Mouse (Mus musculus) lung, embryonic 16.5 days (tissue): ENCODE results near the gene Cabin1. TPM values are rescaled to one million over a fixed set of nuclear protein-coding genes. Genes with fewer than 3 reads are reported as not detected.
A peak's percentile ranks its signal among the peaks of the same experiment; 100 is the strongest.

ENCODE experiments used
- ATAC-seq: fragments of 200-750 bp; cut with Nextera tagmentation; 2 replicates; pipeline ENCODE4 v1.8.0; 2017; ENCODE audit warnings: low read depth, mild to moderate bottlenecking, moderate library complexity
- H3K27ac ChIP-seq: fragments of 300-500 bp; sonication (generic); 2 replicates; pipeline ENCODE4 v1.5.1; 2014; ENCODE audit warnings: mild to moderate bottlenecking, control low read depth, low read length
- H3K27me3 ChIP-seq: fragments of 300-500 bp; sonication (generic); 2 replicates; pipeline ENCODE4 v1.6.1; 2014; ENCODE audit warnings: low read depth, low read length, mixed read lengths; ENCODE audit not compliant: control insufficient read depth, insufficient read depth
- H3K36me3 ChIP-seq: fragments of 300-500 bp; sonication (generic); 2 replicates; pipeline ENCODE4 v1.6.1; 2014; ENCODE audit warnings: low read length; ENCODE audit not compliant: control insufficient read depth, insufficient read depth
- H3K4me1 ChIP-seq: fragments of 300-500 bp; sonication (generic); replicated peaks from 2 replicates; pipeline ENCODE4 v1.6.1; 2014; ENCODE audit warnings: low read length, mixed read lengths; ENCODE audit not compliant: control insufficient read depth, insufficient read depth
- H3K4me2 ChIP-seq: fragments of 300-500 bp; sonication (generic); 2 replicates; pipeline ENCODE4 v1.6.1; 2014; ENCODE audit warnings: low read depth, low read length, control low read depth
- H3K4me3 ChIP-seq: fragments of 300-500 bp; sonication (generic); 2 replicates; pipeline ENCODE4 v1.5.1; 2014; ENCODE audit warnings: mild to moderate bottlenecking, low read length, control low read depth
- H3K9ac ChIP-seq: fragments of 300-500 bp; sonication (generic); 2 replicates; pipeline ENCODE4 v1.6.1; 2014; ENCODE audit warnings: low read length, control low read depth
- H3K9me3 ChIP-seq: fragments of 300-500 bp; sonication (generic); 2 replicates; pipeline ENCODE4 v1.6.1; 2016; ENCODE audit warnings: low read length; ENCODE audit not compliant: control insufficient read depth
- WGBS: fragments of 180-500 bp; shearing (Covaris S2); extraction: QIAGEN DNeasy Blood & Tissue Kit; methylation state at CpG from one replicate; pipeline ENCODE4 v1.1.7; 2014; 5-methylcytosine and 5-hydroxymethylcytosine counted together
- polyA plus RNA-seq: library from polyadenylated mRNA; unstranded; fragments of >200 nt; fragmentation: Nextera tagmentation; extraction: Ambion mirVana; gene quantifications from 2 replicates; pipeline ENCODE4 v1.2.1, GENCODE M21; 2015

Cabin1 gene
- polyA plus RNA-seq, 1 experiment from 2014 or later, result 39.7 TPM

DNA sequence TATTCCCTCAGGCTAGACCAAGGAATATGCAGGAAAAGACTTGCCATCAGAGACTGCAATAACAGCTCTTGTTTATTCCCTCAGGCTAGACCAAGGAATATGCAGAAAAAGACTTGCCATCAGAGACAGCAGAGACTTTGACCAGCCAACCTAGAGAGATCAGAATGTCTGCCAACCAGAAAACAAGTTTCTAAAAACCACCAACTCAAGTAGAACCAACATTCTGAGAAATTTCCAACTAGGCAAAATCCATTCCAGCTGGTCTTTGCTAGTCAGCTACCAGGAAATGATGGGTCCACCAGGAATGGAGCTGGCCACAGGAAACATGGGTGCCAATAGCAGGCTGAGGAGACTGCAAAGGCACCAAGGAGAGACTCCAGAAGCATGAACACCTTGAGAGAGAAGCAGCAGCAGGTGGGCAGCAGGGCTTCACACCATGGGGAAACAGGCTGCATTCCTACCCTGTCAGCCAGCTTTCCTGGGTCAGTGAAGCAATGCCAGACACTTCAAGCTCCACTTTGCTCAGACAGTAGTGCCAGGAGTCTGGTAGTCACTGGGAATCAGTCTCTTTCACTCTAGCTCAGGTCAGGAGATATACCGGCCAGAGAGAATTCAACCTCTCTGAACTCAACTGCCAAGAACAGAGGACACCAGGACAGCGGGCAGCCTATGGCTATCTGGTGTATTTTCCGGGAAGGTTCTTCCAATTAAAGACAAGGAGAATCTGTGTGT is 56.1 kb downstream of the Cabin1 start:
- 93% methylated on average over 3 of the region's 3 CpGs for WGBS
- peaks cover 6% of the 10 kb centered on the region for H3K4me1 ChIP-seq
- ATAC-seq, result no peak
- peaks cover 7% of the 10 kb centered on the region for H3K36me3 ChIP-seq
- H3K4me3 ChIP-seq, result no peak overlapping the region
- H3K9me3 ChIP-seq, result no peaks in the 10 kb centered on the region
- H3K4me2 ChIP-seq, result no peak overlapping the region
- H3K27ac ChIP-seq, result no peak overlapping the region
- no peak overlapping the region for H3K9ac ChIP-seq
- H3K27me3 ChIP-seq, result no peaks in the 10 kb centered on the region

DNA sequence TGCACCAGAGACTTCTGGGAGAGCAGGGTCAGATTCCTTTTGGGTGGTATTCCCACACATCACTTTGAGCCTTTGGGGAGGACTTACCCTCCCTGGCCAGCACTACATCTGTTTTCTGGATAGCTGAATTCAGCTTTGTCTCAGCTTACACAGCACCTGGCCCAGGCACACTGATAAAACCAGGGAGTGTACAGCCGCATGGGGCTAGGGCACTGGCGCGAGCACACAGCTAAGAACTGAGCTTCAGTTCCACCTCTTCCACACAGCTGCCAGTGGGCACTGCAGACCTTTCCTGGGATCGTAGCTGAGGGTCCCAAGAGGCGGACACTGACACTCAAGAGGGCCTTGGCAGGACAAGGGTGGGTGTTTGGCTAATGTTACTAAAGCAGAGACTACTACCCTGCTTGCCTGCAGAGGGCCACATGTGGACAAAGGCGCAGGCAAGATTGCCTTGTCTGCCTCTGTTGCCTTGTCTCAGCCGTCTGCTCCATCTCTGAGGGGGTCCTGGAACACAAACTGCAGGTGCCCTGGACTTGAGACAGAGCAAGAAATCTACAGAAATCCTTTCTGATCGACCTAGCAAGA is 57.4 kb downstream of the Cabin1 start:
- no peak overlapping the region for H3K9ac ChIP-seq
- no peak overlapping the region for H3K4me2 ChIP-seq
- H3K36me3 ChIP-seq, result no peaks in the 10 kb centered on the region; the same call in none of the 2 replicates
- WGBS, result 80% methylated on average over 8 of the region's 8 CpGs
- H3K4me1 ChIP-seq, result peaks cover 6% of the 10 kb centered on the region
- ATAC-seq, result no peak
- H3K27me3 ChIP-seq, result no peaks in the 10 kb centered on the region
- no peaks in the 10 kb centered on the region for H3K9me3 ChIP-seq
- H3K4me3 ChIP-seq, result no peak overlapping the region
- no peak overlapping the region for H3K27ac ChIP-seq

DNA sequence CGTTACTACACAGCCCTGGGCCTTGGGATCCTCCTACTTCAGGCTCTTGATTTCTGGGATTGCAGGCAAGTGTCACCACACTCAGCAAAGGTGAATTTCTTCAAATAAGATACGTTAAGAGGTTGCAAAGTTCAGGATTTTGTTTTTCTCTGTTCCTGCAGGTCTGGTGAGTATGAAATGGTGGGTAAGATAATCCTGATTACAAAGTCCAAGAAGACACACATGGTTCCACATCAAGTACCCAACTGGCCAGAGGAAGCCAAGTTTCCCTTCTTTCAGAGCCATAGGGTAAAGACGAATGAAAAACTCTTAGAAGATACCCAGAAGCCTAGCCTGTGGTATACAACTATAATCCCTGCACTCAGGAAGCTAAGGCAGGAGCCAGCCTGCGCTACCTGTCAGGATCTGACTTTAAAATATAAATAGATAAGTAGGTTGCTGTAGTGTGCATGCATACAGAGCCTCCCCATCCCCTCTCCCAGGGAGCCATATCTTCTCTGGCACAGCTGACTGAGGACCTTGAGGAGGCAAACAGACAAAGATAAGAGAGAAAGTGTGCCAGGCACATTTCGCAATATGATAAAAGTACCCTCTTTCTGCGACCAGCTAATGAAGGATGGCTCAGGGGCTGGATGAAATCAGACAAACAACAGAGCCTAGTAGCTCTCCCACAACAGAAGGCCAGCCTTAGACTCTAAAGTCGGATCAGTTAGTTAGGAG is 58.3 kb downstream of the Cabin1 start:
- no peak overlapping the region for H3K9ac ChIP-seq
- H3K4me3 ChIP-seq, result no peak overlapping the region
- ATAC-seq, result no peak
- H3K9me3 ChIP-seq, result no peaks in the 10 kb centered on the region
- H3K27ac ChIP-seq, result no peak overlapping the region
- H3K4me2 ChIP-seq, result no peak overlapping the region
- peaks cover 6% of the 10 kb centered on the region for H3K4me1 ChIP-seq
- H3K27me3 ChIP-seq, result no peaks in the 10 kb centered on the region
- H3K36me3 ChIP-seq, result no peaks in the 10 kb centered on the region; the same call in 1 of the 2 replicates
- 76% methylated on average over 7 of the region's 7 CpGs for WGBS

DNA sequence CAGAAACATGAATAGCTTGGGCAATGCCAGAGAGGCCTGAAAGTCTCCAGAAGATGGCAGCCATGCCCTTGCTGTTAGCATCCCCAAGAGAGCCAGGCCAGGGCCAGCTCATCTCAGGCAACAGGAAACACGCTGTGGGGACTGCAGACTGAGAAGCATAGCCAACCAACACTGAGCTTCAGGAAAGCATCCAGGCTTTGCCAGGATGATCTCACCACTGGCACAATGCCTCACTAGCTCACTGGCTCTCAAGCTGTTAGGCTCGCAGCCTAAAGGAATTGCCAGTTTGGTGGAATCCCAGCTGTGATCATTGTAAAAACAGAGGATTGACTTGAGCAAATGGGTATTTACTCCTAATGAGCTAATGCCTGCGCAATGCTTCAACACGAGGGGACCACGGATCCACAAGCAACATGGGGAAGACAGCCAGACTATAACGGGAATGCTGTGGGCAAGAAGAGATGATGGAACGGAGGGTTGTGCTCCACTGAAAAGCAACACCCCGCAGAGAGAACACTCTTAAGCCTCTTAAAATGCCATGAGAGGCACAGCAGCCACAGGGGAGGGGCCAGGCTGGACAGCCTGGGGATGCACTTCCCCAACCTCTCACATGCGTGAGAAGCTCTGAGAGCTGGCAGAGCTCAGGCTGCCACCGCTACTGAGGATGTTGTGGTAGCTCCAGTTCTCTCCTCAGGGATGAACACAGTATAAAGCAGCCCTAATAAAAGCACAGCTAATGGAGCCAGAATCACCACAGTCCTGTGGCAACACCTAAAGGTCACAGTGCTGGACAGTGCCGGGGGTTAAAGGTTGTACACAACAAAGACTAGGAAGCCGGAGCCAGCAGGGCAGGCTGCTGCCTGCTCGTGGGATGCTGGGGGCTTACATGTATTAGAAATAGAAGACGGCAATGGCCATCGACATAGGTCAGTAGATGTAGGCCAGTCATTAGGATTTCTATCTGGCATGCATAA is 59.6 kb downstream of the Cabin1 start:
- no peaks in the 10 kb centered on the region for H3K27me3 ChIP-seq
- H3K27ac ChIP-seq, result peak overlapping the region; percentile 55; the same call in 1 of the 2 replicates
- ATAC-seq, result peak; percentile 76
- H3K9me3 ChIP-seq, result no peaks in the 10 kb centered on the region
- H3K4me2 ChIP-seq, result no peak overlapping the region
- WGBS, result 58% methylated on average over 15 of the region's 15 CpGs
- H3K4me1 ChIP-seq, result peaks cover 6% of the 10 kb centered on the region
- no peak overlapping the region for H3K4me3 ChIP-seq
- H3K36me3 ChIP-seq, result peaks cover 4% of the 10 kb centered on the region; the same call in 1 of the 2 replicates
- 0 out of 2 replicates have a peak overlapping the region, but pooled peaks have one; percentile 13 for H3K9ac ChIP-seq

DNA sequence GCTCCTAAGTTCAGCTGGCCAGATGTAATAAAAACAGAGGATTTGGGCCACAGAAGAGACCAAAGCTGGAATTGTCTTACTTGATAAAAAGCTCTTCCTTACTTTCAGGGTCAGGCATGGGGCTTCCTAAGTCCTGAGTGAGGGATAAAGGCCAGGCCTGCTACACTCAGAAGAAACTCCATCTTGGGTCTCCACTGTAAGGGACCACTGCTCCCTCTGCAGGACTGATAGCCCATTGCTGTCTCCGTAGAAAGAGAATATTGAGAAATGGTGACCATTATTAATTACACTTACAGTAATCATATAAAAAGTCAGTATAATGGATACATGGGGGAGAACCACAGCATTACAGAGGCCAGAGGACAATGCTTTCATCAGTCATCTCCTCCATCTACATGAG is 60.6 kb downstream of the Cabin1 start:
- no peak for ATAC-seq
- Histone ChIP-seq H3K4me1 (peaks cover 6% of the 10 kb centered on the region), H3K27ac (no peak overlapping the region), H3K27me3 (no peaks in the 10 kb centered on the region), H3K4me3 (no peak overlapping the region), H3K9ac (no peak overlapping the region), H3K4me2 (no peak overlapping the region), H3K9me3 (no peaks in the 10 kb centered on the region), H3K36me3 (peaks cover 9% of the 10 kb centered on the region; the same call in 1 of the 2 replicates)
- 67% methylated on average over 1 of the region's 1 CpGs for WGBS

DNA sequence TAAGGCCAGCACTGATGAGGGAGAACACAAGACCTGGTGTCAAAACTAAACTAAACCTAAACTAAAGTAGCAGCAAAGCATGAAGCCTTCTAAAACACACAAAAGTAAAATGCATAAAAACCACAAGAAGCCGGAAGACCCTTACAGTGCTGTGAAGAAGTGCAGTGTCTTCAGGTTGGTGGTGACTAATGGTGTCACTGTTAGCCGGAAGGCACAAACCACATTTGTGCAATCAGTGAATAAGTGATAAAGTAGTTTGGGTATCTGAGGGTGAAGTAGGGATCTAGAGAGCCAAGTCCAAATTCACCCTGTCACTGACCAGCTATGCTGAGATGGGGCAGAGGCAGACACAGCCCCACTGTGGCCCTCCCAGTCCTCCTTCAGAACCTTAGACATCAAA is 61.6 kb downstream of the Cabin1 start:
- Histone ChIP-seq H3K4me3 (no peak overlapping the region), H3K36me3 (peaks cover 9% of the 10 kb centered on the region; the same call in 1 of the 2 replicates), H3K27me3 (no peaks in the 10 kb centered on the region), H3K9ac (no peak overlapping the region), H3K9me3 (no peaks in the 10 kb centered on the region), H3K27ac (no peak overlapping the region), H3K4me1 (peaks cover 6% of the 10 kb centered on the region), H3K4me2 (no peak overlapping the region)
- WGBS, result 89% methylated on average over 2 of the region's 2 CpGs
- no peak for ATAC-seq

DNA sequence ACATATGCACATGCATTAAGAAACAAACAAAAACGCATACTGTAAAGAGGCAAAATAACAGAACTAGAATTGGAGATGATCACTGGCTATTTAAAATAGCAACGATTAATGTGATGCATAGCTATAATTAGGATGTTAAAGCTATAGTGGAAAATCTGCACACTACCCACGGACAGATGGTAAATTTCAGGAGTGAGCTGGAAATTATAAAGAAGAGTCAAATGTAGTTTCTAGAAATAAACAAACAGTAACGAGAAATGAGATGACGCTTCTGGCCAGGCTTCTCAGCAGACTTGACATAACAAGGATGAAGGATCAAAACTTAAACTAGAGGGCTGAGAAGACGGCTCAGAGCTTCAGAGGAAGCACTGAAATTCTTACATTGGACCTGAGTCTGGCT is 62.9 kb downstream of the Cabin1 start:
- WGBS, result 63% methylated on average over 6 of the region's 6 CpGs
- Histone ChIP-seq H3K4me1 (peaks cover 6% of the 10 kb centered on the region), H3K4me3 (no peak overlapping the region), H3K9ac (no peak overlapping the region), H3K27me3 (no peaks in the 10 kb centered on the region), H3K4me2 (no peak overlapping the region), H3K36me3 (peaks cover 9% of the 10 kb centered on the region; the same call in 1 of the 2 replicates), H3K9me3 (no peaks in the 10 kb centered on the region), H3K27ac (no peak overlapping the region)
- no peak for ATAC-seq

DNA sequence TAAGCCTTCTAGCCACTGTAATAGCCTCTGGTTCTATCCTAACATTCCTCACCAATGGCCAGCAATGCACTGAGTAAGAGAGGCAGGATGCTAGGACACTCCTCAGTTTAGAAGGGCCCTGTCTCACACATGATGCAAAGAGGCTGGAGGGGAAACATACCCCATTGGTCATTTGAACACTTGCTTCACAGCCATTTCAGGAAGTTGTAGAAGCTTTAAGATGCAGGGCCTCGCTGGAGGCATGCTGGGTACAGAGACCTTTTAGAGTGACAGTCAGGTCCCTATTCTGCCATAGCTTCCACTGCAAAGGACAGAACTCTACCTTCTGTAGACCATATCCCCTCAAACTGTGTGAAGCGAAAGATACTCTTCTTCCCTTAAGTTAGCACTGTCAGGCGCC is 66.4 kb downstream of the Cabin1 start:
- Histone ChIP-seq H3K36me3 (peaks cover 15% of the 10 kb centered on the region), H3K4me1 (no peaks in the 10 kb centered on the region), H3K27me3 (no peaks in the 10 kb centered on the region), H3K9ac (no peak overlapping the region), H3K4me2 (no peak overlapping the region), H3K4me3 (no peak overlapping the region), H3K9me3 (no peaks in the 10 kb centered on the region), H3K27ac (no peak overlapping the region)
- ATAC-seq, result no peak
- 85% methylated on average over 3 of the region's 3 CpGs for WGBS
